Mouse (Mus musculus) heart, adult 2 months (tissue): ENCODE measurements at regions not wholly inside any gene's neighbourhood (a gene's known extent, or its start where the extent isn't known, plus 50 kb on each side); places are given as distances from the start of the nearest gene placed in this dataset.

Experiments
- CTCF ChIP-seq: fragments of 200-600 bp; IDR thresholded peaks from 2 replicates; pipeline ENCODE4 v1.8.1; 2022; ENCODE audit warnings: antibody characterized with exemption, mild to moderate bottlenecking, moderate library complexity
- EP300 ChIP-seq: fragments of 200-500 bp; IDR thresholded peaks from 2 replicates; pipeline ENCODE4 v1.6.1; 2011; ENCODE audit warnings: low read depth, low read length, control low read depth; ENCODE audit not compliant: insufficient read depth
- POLR2A ChIP-seq: fragments of 200-500 bp; IDR thresholded peaks from 2 replicates; pipeline ENCODE4 v1.6.1; 2011; ENCODE audit warnings: mild to moderate bottlenecking, low read depth, low read length, control low read depth; ENCODE audit not compliant: insufficient read depth

DNA sequence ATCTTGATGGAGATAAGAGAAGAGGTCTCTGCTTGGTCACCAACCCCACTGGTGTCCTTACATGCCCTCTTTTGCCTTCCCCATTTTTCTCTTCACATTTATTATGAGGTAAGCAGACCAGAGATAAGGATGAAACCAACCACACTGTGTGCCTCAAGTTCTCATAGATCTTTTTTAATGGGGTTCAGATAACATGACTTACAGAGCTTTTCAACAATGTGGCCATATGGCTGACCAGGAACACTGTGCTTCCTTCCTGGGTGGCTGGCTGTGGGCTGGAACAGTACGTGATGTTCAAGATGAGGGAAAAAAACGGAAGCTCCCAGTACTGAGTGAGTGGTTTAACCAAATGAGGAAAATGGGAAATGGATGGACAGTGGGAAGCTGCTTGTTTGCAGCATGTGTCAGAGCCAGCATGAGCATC, 319.0 kb upstream of the Npvf start:
- TF ChIP-seq EP300 (peak; percentile 92; the same call in 1 of the 2 replicates), CTCF (no peak), POLR2A (0 out of 2 replicates have a peak, but pooled peaks have one; percentile 13)
